Mouse (Mus musculus) E14TG2a.4 (cell line): Measurements from ENCODE around the gene Iqschfp.

ENCODE experiments used
- CTCF ChIP-seq: conservative IDR thresholded peaks from 2 replicates; pipeline ENCODE4 v1.5.1; 2014; ENCODE audit warnings: low read length
- NANOG ChIP-seq: IDR thresholded peaks from 2 replicates; pipeline ENCODE4 v1.6.1; 2014; ENCODE audit warnings: borderline replicate concordance, low read length, mixed read lengths
- POU5F1 ChIP-seq: IDR thresholded peaks from 2 replicates; pipeline ENCODE4 v1.6.1; 2014; ENCODE audit warnings: low read length, borderline replicate concordance

GRCm38 (mm10) chr3:67869424-67869823 is 22.6 kb upstream of the Iqschfp start:
- TF ChIP-seq CTCF, result no peak
- TF ChIP-seq NANOG, result no peak
- no peak for TF ChIP-seq POU5F1
